Mouse (Mus musculus): ENCODE data around the gene Itga6. TPM values are rescaled to one million over a fixed set of nuclear protein-coding genes. Genes with fewer than 3 reads are reported as not detected.

The Itga6 gene
- polyA plus RNA-seq, 1 experiment from 2014 or later: 17.7 TPM

GRCm38 (mm10) chr2:71874422-71874821, 129.0 kb downstream of the Itga6 start:
- 74% methylated on average over 2 of the region's 2 CpGs for WGBS
- peak overlapping the region; percentile 88 for H3K4me2 ChIP-seq (ENCODE audit: low read length)
- H3K9me3 ChIP-seq (replicated peaks; ENCODE audit: control insufficient read depth, low read length, poor library complexity, severe bottlenecking): no peaks in the 10 kb centered on the region
- no peak overlapping the region for H3K9ac ChIP-seq (ENCODE audit: low read depth, low read length)
- no peak overlapping the region; the same call in 1 of the 2 replicates for H3K4me3 ChIP-seq (ENCODE audit: low read depth, low read length)
- ATAC-seq: no peak
- no peaks in the 10 kb centered on the region for H3K36me3 ChIP-seq (ENCODE audit: control insufficient read depth, insufficient read depth, low read length)
- H3K27ac ChIP-seq (ENCODE audit: low read length): no peak overlapping the region
- no peaks in the 10 kb centered on the region for H3K27me3 ChIP-seq (ENCODE audit: control insufficient read depth, insufficient read depth, low read depth, low read length)
- H3K4me1 ChIP-seq (ENCODE audit: control insufficient read depth, insufficient read depth, low read length): peaks cover 5% of the 10 kb centered on the region; the same call in 1 of the 2 replicates

- WGBS: 43% methylated on average over 2 of the region's 2 CpGs
- ATAC-seq: no peak
- Histone ChIP-seq H3K4me2 (ENCODE audit: low read length) (no peak overlapping the region), H3K36me3 (ENCODE audit: control insufficient read depth, insufficient read depth, low read length) (no peaks in the 10 kb centered on the region), H3K4me1 (ENCODE audit: control insufficient read depth, insufficient read depth, low read length) (peaks cover 5% of the 10 kb centered on the region; the same call in 1 of the 2 replicates), H3K27ac (ENCODE audit: low read length) (no peak overlapping the region), H3K4me3 (ENCODE audit: low read depth, low read length) (no peak overlapping the region), H3K9me3 (replicated peaks; ENCODE audit: control insufficient read depth, low read length, poor library complexity, severe bottlenecking) (no peaks in the 10 kb centered on the region), H3K27me3 (ENCODE audit: control insufficient read depth, insufficient read depth, low read depth, low read length) (no peaks in the 10 kb centered on the region), H3K9ac (ENCODE audit: low read depth, low read length) (0 out of 2 replicates have a peak overlapping the region, but pooled peaks have one; percentile 3)
These were observed 129.4 kb downstream of the Itga6 start for GRCm38 (mm10) chr2:71874836-71875235.

DNA sequence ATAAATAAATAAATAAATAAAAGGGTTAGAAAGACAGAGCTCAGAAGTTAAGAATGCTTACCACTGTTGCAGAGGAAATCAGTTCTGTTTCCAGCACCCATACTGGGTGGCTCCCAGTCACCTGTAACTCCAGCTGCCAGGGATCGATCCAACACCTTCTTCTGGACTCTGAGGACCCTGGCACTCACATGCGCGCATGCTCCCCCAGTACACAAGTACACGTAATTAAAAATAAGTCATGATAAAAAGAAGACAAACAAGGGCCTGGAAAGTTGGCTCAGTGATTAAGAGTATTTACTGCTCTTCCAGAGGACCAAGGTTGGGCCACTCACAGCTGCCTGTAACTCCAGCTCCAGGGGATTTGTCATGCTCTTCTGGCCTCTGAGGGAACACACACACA, 132.4 kb downstream of the Itga6 start:
- no peaks in the 10 kb centered on the region for H3K27me3 ChIP-seq (ENCODE audit: control insufficient read depth, insufficient read depth, low read depth, low read length)
- peaks cover 6% of the 10 kb centered on the region for H3K36me3 ChIP-seq (ENCODE audit: control insufficient read depth, insufficient read depth, low read length)
- no peak overlapping the region for H3K27ac ChIP-seq (ENCODE audit: low read length)
- peaks cover 5% of the 10 kb centered on the region; the same call in 1 of the 2 replicates for H3K4me1 ChIP-seq (ENCODE audit: control insufficient read depth, insufficient read depth, low read length)
- ATAC-seq: no peak
- no peaks in the 10 kb centered on the region; the same call in 1 of the 2 replicates for H3K9me3 ChIP-seq (replicated peaks; ENCODE audit: control insufficient read depth, low read length, poor library complexity, severe bottlenecking)
- no peak overlapping the region for H3K4me2 ChIP-seq (ENCODE audit: low read length)
- no peak overlapping the region for H3K9ac ChIP-seq (ENCODE audit: low read depth, low read length)
- WGBS: 94% methylated on average over 4 of the region's 4 CpGs
- no peak overlapping the region for H3K4me3 ChIP-seq (ENCODE audit: low read depth, low read length)

GRCm38 (mm10) chr2:71878441-71878840, 133.0 kb downstream of the Itga6 start:
- H3K27me3 ChIP-seq (ENCODE audit: control insufficient read depth, insufficient read depth, low read depth, low read length): no peaks in the 10 kb centered on the region
- H3K4me2 ChIP-seq (ENCODE audit: low read length): no peak overlapping the region
- WGBS: 80% methylated on average over 2 of the region's 2 CpGs
- no peak overlapping the region for H3K27ac ChIP-seq (ENCODE audit: low read length)
- no peak overlapping the region for H3K9ac ChIP-seq (ENCODE audit: low read depth, low read length)
- no peak overlapping the region for H3K4me3 ChIP-seq (ENCODE audit: low read depth, low read length)
- no peaks in the 10 kb centered on the region; the same call in 1 of the 2 replicates for H3K9me3 ChIP-seq (replicated peaks; ENCODE audit: control insufficient read depth, low read length, poor library complexity, severe bottlenecking)
- H3K4me1 ChIP-seq (ENCODE audit: control insufficient read depth, insufficient read depth, low read length): peaks cover 5% of the 10 kb centered on the region; the same call in 1 of the 2 replicates
- H3K36me3 ChIP-seq (ENCODE audit: control insufficient read depth, insufficient read depth, low read length): peaks cover 6% of the 10 kb centered on the region
- no peak for ATAC-seq

DNA sequence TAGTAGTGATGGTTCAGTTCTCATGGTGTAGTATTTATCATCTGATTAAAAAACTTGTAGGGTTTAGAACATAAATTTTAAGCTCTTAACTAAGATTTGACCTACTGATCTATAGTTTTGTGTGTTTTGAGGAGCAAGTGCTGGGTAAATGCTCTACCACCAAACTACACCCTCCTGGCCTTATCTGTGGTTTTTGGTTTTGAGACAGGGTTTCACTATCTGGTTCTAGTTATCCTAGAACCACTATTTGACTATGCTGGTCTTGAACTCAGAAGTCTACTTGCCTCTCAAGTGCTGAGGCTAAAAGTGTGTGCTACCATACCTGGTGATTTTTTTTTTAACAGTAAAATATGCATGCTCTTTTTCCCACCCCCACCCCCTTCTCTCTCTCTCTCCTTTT, 133.5 kb downstream of the Itga6 start:
- no peak overlapping the region for H3K4me3 ChIP-seq (ENCODE audit: low read depth, low read length)
- peaks cover 2% of the 10 kb centered on the region; the same call in 1 of the 2 replicates for H3K4me1 ChIP-seq (ENCODE audit: control insufficient read depth, insufficient read depth, low read length)
- H3K9ac ChIP-seq (ENCODE audit: low read depth, low read length): no peak overlapping the region
- H3K27me3 ChIP-seq (ENCODE audit: control insufficient read depth, insufficient read depth, low read depth, low read length): no peaks in the 10 kb centered on the region
- ATAC-seq: no peak
- no peaks in the 10 kb centered on the region; the same call in 1 of the 2 replicates for H3K9me3 ChIP-seq (replicated peaks; ENCODE audit: control insufficient read depth, low read length, poor library complexity, severe bottlenecking)
- no peak overlapping the region for H3K27ac ChIP-seq (ENCODE audit: low read length)
- H3K36me3 ChIP-seq (ENCODE audit: control insufficient read depth, insufficient read depth, low read length): peaks cover 6% of the 10 kb centered on the region
- H3K4me2 ChIP-seq (ENCODE audit: low read length): no peak overlapping the region

GRCm38 (mm10) chr2:71882914-71883651, 137.7 kb downstream of the Itga6 start:
- Histone ChIP-seq H3K9ac (ENCODE audit: low read depth, low read length) (no peak overlapping the region), H3K4me2 (ENCODE audit: low read length) (no peak overlapping the region), H3K9me3 (replicated peaks; ENCODE audit: control insufficient read depth, low read length, poor library complexity, severe bottlenecking) (no peaks in the 10 kb centered on the region; the same call in 1 of the 2 replicates), H3K36me3 (ENCODE audit: control insufficient read depth, insufficient read depth, low read length) (peaks cover 6% of the 10 kb centered on the region), H3K4me3 (ENCODE audit: low read depth, low read length) (no peak overlapping the region), H3K4me1 (ENCODE audit: control insufficient read depth, insufficient read depth, low read length) (no peaks in the 10 kb centered on the region), H3K27me3 (ENCODE audit: control insufficient read depth, insufficient read depth, low read depth, low read length) (no peaks in the 10 kb centered on the region), H3K27ac (ENCODE audit: low read length) (no peak overlapping the region)
- ATAC-seq: no peak
- 86% methylated on average over 19 of the region's 19 CpGs for WGBS

GRCm38 (mm10) chr2:71887269-71887668, 141.9 kb downstream of the Itga6 start:
- Histone ChIP-seq H3K4me2 (ENCODE audit: low read length) (no peak overlapping the region), H3K9me3 (replicated peaks; ENCODE audit: control insufficient read depth, low read length, poor library complexity, severe bottlenecking) (no peaks in the 10 kb centered on the region), H3K36me3 (ENCODE audit: control insufficient read depth, insufficient read depth, low read length) (0 out of 2 replicates have a peak, but pooled peaks cover 4% of the 10 kb centered on the region), H3K4me1 (ENCODE audit: control insufficient read depth, insufficient read depth, low read length) (no peaks in the 10 kb centered on the region), H3K27me3 (ENCODE audit: control insufficient read depth, insufficient read depth, low read depth, low read length) (no peaks in the 10 kb centered on the region), H3K27ac (ENCODE audit: low read length) (no peak overlapping the region), H3K4me3 (ENCODE audit: low read depth, low read length) (no peak overlapping the region), H3K9ac (ENCODE audit: low read depth, low read length) (no peak overlapping the region)
- ATAC-seq: no peak
- 97% methylated on average over 4 of the region's 4 CpGs for WGBS

DNA sequence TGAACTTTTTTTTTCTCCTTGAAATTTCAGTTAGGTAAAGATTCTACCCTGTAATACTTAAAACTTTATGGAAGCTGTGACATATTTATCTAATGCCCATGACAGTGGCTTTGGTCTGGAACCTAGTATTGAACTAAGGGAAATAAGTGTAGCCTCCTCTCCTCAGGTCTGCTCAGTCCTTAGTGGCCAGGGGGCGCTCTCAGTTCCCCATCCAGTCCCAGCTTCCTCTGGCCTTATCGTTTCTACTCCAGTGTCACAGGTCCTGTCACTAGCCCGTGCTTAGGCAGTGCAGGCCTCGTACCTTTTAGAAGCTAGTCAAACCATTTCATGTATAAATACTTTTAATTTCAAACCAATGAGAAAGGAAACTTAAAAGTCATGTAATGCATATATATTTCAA, 143.0 kb downstream of the Itga6 start:
- no peak overlapping the region for H3K9ac ChIP-seq (ENCODE audit: low read depth, low read length)
- no peaks in the 10 kb centered on the region for H3K9me3 ChIP-seq (replicated peaks; ENCODE audit: control insufficient read depth, low read length, poor library complexity, severe bottlenecking)
- H3K27me3 ChIP-seq (ENCODE audit: control insufficient read depth, insufficient read depth, low read depth, low read length): no peaks in the 10 kb centered on the region
- ATAC-seq: no peak
- no peaks in the 10 kb centered on the region for H3K4me1 ChIP-seq (ENCODE audit: control insufficient read depth, insufficient read depth, low read length)
- H3K27ac ChIP-seq (ENCODE audit: low read length): no peak overlapping the region
- WGBS: 75% methylated on average over 4 of the region's 4 CpGs
- no peak overlapping the region for H3K4me3 ChIP-seq (ENCODE audit: low read depth, low read length)
- no peak overlapping the region for H3K4me2 ChIP-seq (ENCODE audit: low read length)
- peaks cover 8% of the 10 kb centered on the region; the same call in 1 of the 2 replicates for H3K36me3 ChIP-seq (ENCODE audit: control insufficient read depth, insufficient read depth, low read length)

DNA sequence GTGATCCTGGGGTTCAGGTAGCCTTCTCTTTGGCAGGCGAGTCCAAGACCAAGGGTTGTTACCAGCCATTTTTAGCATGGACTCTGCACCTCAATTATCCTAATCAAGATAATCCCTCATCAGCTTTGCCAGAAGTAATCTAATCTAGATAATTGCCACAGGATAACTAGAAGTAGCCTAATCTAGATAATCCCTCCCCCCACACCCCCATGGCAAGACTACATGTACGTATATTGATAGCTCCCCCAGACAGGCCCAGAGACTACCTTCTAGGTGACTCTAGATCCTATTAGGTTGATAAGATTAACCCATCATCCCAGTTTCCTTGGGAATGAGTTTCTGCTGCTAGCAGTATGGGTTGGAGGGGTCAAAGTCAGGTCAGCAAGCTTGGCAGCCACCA, 146.1 kb downstream of the Itga6 start:
- Histone ChIP-seq H3K4me3 (ENCODE audit: low read depth, low read length) (no peak overlapping the region), H3K27me3 (ENCODE audit: control insufficient read depth, insufficient read depth, low read depth, low read length) (no peaks in the 10 kb centered on the region), H3K36me3 (ENCODE audit: control insufficient read depth, insufficient read depth, low read length) (peaks cover 8% of the 10 kb centered on the region; the same call in 1 of the 2 replicates), H3K9me3 (replicated peaks; ENCODE audit: control insufficient read depth, low read length, poor library complexity, severe bottlenecking) (no peaks in the 10 kb centered on the region), H3K27ac (ENCODE audit: low read length) (no peak overlapping the region), H3K4me1 (ENCODE audit: control insufficient read depth, insufficient read depth, low read length) (no peaks in the 10 kb centered on the region), H3K4me2 (ENCODE audit: low read length) (no peak overlapping the region), H3K9ac (ENCODE audit: low read depth, low read length) (no peak overlapping the region)
- WGBS: 90% methylated on average over 2 of the region's 2 CpGs
- ATAC-seq: no peak
